Mouse (Mus musculus) olfactory bulb, adult 2 months (tissue): ENCODE data around the gene Pemt.

Experiments used
- CTCF ChIP-seq: fragments of 200-500 bp; IDR thresholded peaks from 2 replicates; pipeline ENCODE4 v1.5.1; 2012; ENCODE audit warnings: low read depth, mild to moderate bottlenecking, low read length, moderate library complexity; ENCODE audit not compliant: insufficient read depth
- POLR2A ChIP-seq: fragments of 200-500 bp; IDR thresholded peaks from 2 replicates; pipeline ENCODE4 v1.6.1; 2012; ENCODE audit warnings: mild to moderate bottlenecking, low read depth, low read length, moderate library complexity; ENCODE audit not compliant: insufficient read depth

GRCm38 (mm10) chr11:60005866-60006265 is 40.4 kb downstream of the Pemt start:
- TF ChIP-seq CTCF (no peak), POLR2A (no peak)
